Mouse (Mus musculus): Measurements from ENCODE around the gene Ntn3. TPM values are rescaled to one million over a fixed set of nuclear protein-coding genes. Genes with fewer than 3 reads are reported as not detected.
A peak's percentile ranks its signal among the peaks of the same experiment; 100 is the strongest.

Ntn3 gene
- polyA plus RNA-seq, 1 experiment from 2014 or later = 14.0 TPM

- Histone ChIP-seq H3K9ac (0 out of 2 replicates have a peak overlapping the region, but pooled peaks have one; percentile 11), H3K36me3 (no peaks in the 10 kb centered on the region), H3K4me3 (no peak overlapping the region), H3K9me3 (no peaks in the 10 kb centered on the region), H3K27ac (no peak overlapping the region), H3K4me1 (peaks cover 23% of the 10 kb centered on the region), H3K4me2 (no peak overlapping the region), H3K27me3 (no peaks in the 10 kb centered on the region)
- no peak for ATAC-seq (ENCODE audit: insufficient number of reproducible peaks, insufficient read depth, low FRiP score, low TSS enrichment, low read depth)
- 73% methylated on average over 4 of the region's 4 CpGs for WGBS
Observed at GRCm38 (mm10) chr17:24199741-24200140, 9.6 kb downstream of the Ntn3 start.

- H3K9ac ChIP-seq = no peak overlapping the region
- no peak overlapping the region for H3K4me3 ChIP-seq
- H3K9me3 ChIP-seq = no peaks in the 10 kb centered on the region
- H3K36me3 ChIP-seq = no peaks in the 10 kb centered on the region
- no peak overlapping the region for H3K27ac ChIP-seq
- 77% methylated on average over 4 of the region's 4 CpGs for WGBS
- H3K27me3 ChIP-seq = no peaks in the 10 kb centered on the region
- H3K4me1 ChIP-seq = peaks cover 18% of the 10 kb centered on the region
- H3K4me2 ChIP-seq = no peak overlapping the region
- ATAC-seq (ENCODE audit: insufficient number of reproducible peaks, insufficient read depth, low FRiP score, low TSS enrichment, low read depth) = no peak
Observed at GRCm38 (mm10) chr17:24199252-24199651, 10.1 kb downstream of the Ntn3 start.

- Histone ChIP-seq H3K9ac (no peak overlapping the region), H3K9me3 (no peaks in the 10 kb centered on the region), H3K27me3 (no peaks in the 10 kb centered on the region), H3K4me3 (no peak overlapping the region), H3K4me1 (0 out of 2 replicates have a peak, but pooled peaks cover 3% of the 10 kb centered on the region), H3K36me3 (no peaks in the 10 kb centered on the region), H3K27ac (no peak overlapping the region), H3K4me2 (no peak overlapping the region)
- no peak for ATAC-seq (ENCODE audit: insufficient number of reproducible peaks, insufficient read depth, low FRiP score, low TSS enrichment, low read depth)
- WGBS = 69% methylated on average over 15 of the region's 15 CpGs
Observed at GRCm38 (mm10) chr17:24197032-24197824, 12.1 kb downstream of the Ntn3 start.

- Histone ChIP-seq H3K4me3 (no peak overlapping the region), H3K27me3 (no peaks in the 10 kb centered on the region), H3K9me3 (no peaks in the 10 kb centered on the region), H3K27ac (no peak overlapping the region), H3K36me3 (0 out of 2 replicates have a peak, but pooled peaks cover 1% of the 10 kb centered on the region), H3K4me1 (peaks cover 7% of the 10 kb centered on the region; the same call in 1 of the 2 replicates), H3K4me2 (no peak overlapping the region), H3K9ac (no peak overlapping the region)
- WGBS = 52% methylated on average over 2 of the region's 2 CpGs
- no peak for ATAC-seq (ENCODE audit: insufficient number of reproducible peaks, insufficient read depth, low FRiP score, low TSS enrichment, low read depth)
Observed at GRCm38 (mm10) chr17:24195349-24195748, 14.0 kb downstream of the Ntn3 start.

GRCm38 (mm10) chr17:24193769-24194168 lies 15.6 kb downstream of the Ntn3 start:
- no peak for ATAC-seq (ENCODE audit: insufficient number of reproducible peaks, insufficient read depth, low FRiP score, low TSS enrichment, low read depth)
- H3K27ac ChIP-seq = no peak overlapping the region
- H3K36me3 ChIP-seq = peaks cover 6% of the 10 kb centered on the region
- no peaks in the 10 kb centered on the region for H3K27me3 ChIP-seq
- H3K9ac ChIP-seq = no peak overlapping the region
- peaks cover 4% of the 10 kb centered on the region; the same call in 1 of the 2 replicates for H3K4me1 ChIP-seq
- H3K4me2 ChIP-seq = no peak overlapping the region
- no peak overlapping the region for H3K4me3 ChIP-seq
- H3K9me3 ChIP-seq = no peaks in the 10 kb centered on the region
- WGBS = 79% methylated on average over 5 of the region's 5 CpGs

- no peak overlapping the region for H3K4me2 ChIP-seq
- H3K27me3 ChIP-seq = no peaks in the 10 kb centered on the region
- no peak overlapping the region for H3K27ac ChIP-seq
- 85% methylated on average over 8 of the region's 8 CpGs for WGBS
- peaks cover 10% of the 10 kb centered on the region for H3K36me3 ChIP-seq
- no peaks in the 10 kb centered on the region for H3K9me3 ChIP-seq
- H3K4me3 ChIP-seq = no peak overlapping the region
- H3K9ac ChIP-seq = no peak overlapping the region
- ATAC-seq (ENCODE audit: insufficient number of reproducible peaks, insufficient read depth, low FRiP score, low TSS enrichment, low read depth) = no peak
- H3K4me1 ChIP-seq = peaks cover 4% of the 10 kb centered on the region; the same call in 1 of the 2 replicates
Observed at GRCm38 (mm10) chr17:24193268-24193667, 16.1 kb downstream of the Ntn3 start.

GRCm38 (mm10) chr17:24192848-24193247 lies 16.5 kb downstream of the Ntn3 start:
- Histone ChIP-seq H3K36me3 (peaks cover 13% of the 10 kb centered on the region), H3K4me2 (no peak overlapping the region), H3K27ac (no peak overlapping the region), H3K4me3 (no peak overlapping the region), H3K4me1 (peaks cover 4% of the 10 kb centered on the region; the same call in 1 of the 2 replicates), H3K27me3 (no peaks in the 10 kb centered on the region), H3K9ac (no peak overlapping the region), H3K9me3 (no peaks in the 10 kb centered on the region)
- 73% methylated on average over 8 of the region's 8 CpGs for WGBS
- ATAC-seq (ENCODE audit: insufficient number of reproducible peaks, insufficient read depth, low FRiP score, low TSS enrichment, low read depth) = no peak

- Histone ChIP-seq H3K4me1 (peaks cover 4% of the 10 kb centered on the region; the same call in 1 of the 2 replicates), H3K27ac (no peak overlapping the region), H3K27me3 (no peaks in the 10 kb centered on the region), H3K9me3 (no peaks in the 10 kb centered on the region), H3K36me3 (peaks cover 19% of the 10 kb centered on the region), H3K9ac (0 out of 2 replicates have a peak overlapping the region, but pooled peaks have one; percentile 49), H3K4me2 (no peak overlapping the region), H3K4me3 (no peak overlapping the region)
- ATAC-seq (ENCODE audit: insufficient number of reproducible peaks, insufficient read depth, low FRiP score, low TSS enrichment, low read depth) = no peak
- WGBS = 69% methylated on average over 4 of the region's 4 CpGs
Observed at GRCm38 (mm10) chr17:24191481-24191880, 17.9 kb downstream of the Ntn3 start.

GRCm38 (mm10) chr17:24190934-24191333 lies 18.4 kb downstream of the Ntn3 start:
- no peaks in the 10 kb centered on the region for H3K9me3 ChIP-seq
- peaks cover 4% of the 10 kb centered on the region; the same call in 1 of the 2 replicates for H3K4me1 ChIP-seq
- 76% methylated on average over 2 of the region's 2 CpGs for WGBS
- H3K9ac ChIP-seq = no peak overlapping the region
- H3K27ac ChIP-seq = no peak overlapping the region
- no peak overlapping the region for H3K4me3 ChIP-seq
- no peak overlapping the region for H3K4me2 ChIP-seq
- no peaks in the 10 kb centered on the region for H3K27me3 ChIP-seq
- H3K36me3 ChIP-seq = peaks cover 21% of the 10 kb centered on the region
- ATAC-seq (ENCODE audit: insufficient number of reproducible peaks, insufficient read depth, low FRiP score, low TSS enrichment, low read depth) = no peak

- peaks cover 8% of the 10 kb centered on the region for H3K4me1 ChIP-seq
- no peaks in the 10 kb centered on the region for H3K9me3 ChIP-seq
- H3K4me2 ChIP-seq = no peak overlapping the region
- H3K27me3 ChIP-seq = no peaks in the 10 kb centered on the region
- 81% methylated on average over 3 of the region's 3 CpGs for WGBS
- no peak overlapping the region for H3K27ac ChIP-seq
- no peak for ATAC-seq (ENCODE audit: insufficient number of reproducible peaks, insufficient read depth, low FRiP score, low TSS enrichment, low read depth)
- H3K4me3 ChIP-seq = no peak overlapping the region
- H3K9ac ChIP-seq = no peak overlapping the region
- H3K36me3 ChIP-seq = peaks cover under 1% of the 10 kb centered on the region; the same call in 1 of the 2 replicates
Observed at GRCm38 (mm10) chr17:24174259-24174658, 35.1 kb downstream of the Ntn3 start.

- WGBS = 3% methylated on average over 3 of the region's 3 CpGs
Observed at GRCm38 (mm10) chr17:24173423-24173822, 35.9 kb downstream of the Ntn3 start.

GRCm38 (mm10) chr17:24171738-24172137 lies 37.6 kb downstream of the Ntn3 start:
- no peak overlapping the region for H3K4me2 ChIP-seq
- H3K9me3 ChIP-seq = no peaks in the 10 kb centered on the region
- H3K4me1 ChIP-seq = peaks cover 23% of the 10 kb centered on the region
- H3K9ac ChIP-seq = no peak overlapping the region
- WGBS = 87% methylated on average over 4 of the region's 4 CpGs
- no peak for ATAC-seq (ENCODE audit: insufficient number of reproducible peaks, insufficient read depth, low FRiP score, low TSS enrichment, low read depth)
- no peaks in the 10 kb centered on the region for H3K27me3 ChIP-seq
- H3K36me3 ChIP-seq = peaks cover 12% of the 10 kb centered on the region
- no peak overlapping the region for H3K27ac ChIP-seq
- H3K4me3 ChIP-seq = no peak overlapping the region

More at GRCm38 (mm10) chr17:24173423-24173822, 35.9 kb downstream of the Ntn3 start:
- Histone ChIP-seq H3K4me3 (no peak overlapping the region), H3K4me2 (no peak overlapping the region), H3K4me1 (peaks cover 9% of the 10 kb centered on the region), H3K9me3 (no peaks in the 10 kb centered on the region), H3K27me3 (no peaks in the 10 kb centered on the region), H3K9ac (no peak overlapping the region), H3K36me3 (no peaks in the 10 kb centered on the region), H3K27ac (no peak overlapping the region)
- no peak for ATAC-seq (ENCODE audit: insufficient number of reproducible peaks, insufficient read depth, low FRiP score, low TSS enrichment, low read depth)

Measured in embryonic facial prominence, embryonic 13.5 days (tissue).